Mouse (Mus musculus): ENCODE measurements at regions not wholly inside any gene's neighbourhood (a gene's known extent, or its start where the extent isn't known, plus 50 kb on each side); places are given as distances from the start of the nearest gene placed in this dataset.

GRCm38 (mm10) chr5:118948119-118948786 lies 387.8 kb downstream of the Med13l start:
- no peaks in the 10 kb centered on the region for H3K4me1 ChIP-seq
- no peak overlapping the region for H3K9ac ChIP-seq
- no peak overlapping the region for H3K4me2 ChIP-seq
- WGBS, result 84% methylated on average over 6 of the region's 6 CpGs
- no peak for ATAC-seq (ENCODE audit: insufficient read depth, low FRiP score, low read depth)
- no peaks in the 10 kb centered on the region for H3K27me3 ChIP-seq (replicated peaks)
- no peak overlapping the region for H3K27ac ChIP-seq
- H3K9me3 ChIP-seq, result no peaks in the 10 kb centered on the region
- no peak overlapping the region for H3K4me3 ChIP-seq (replicated peaks)
- H3K36me3 ChIP-seq, result no peaks in the 10 kb centered on the region

GRCm38 (mm10) chr5:118951067-118951466 lies 390.6 kb downstream of the Med13l start:
- Histone ChIP-seq H3K4me2 (no peak overlapping the region), H3K4me1 (no peaks in the 10 kb centered on the region), H3K36me3 (no peaks in the 10 kb centered on the region), H3K27me3 (replicated peaks) (no peaks in the 10 kb centered on the region), H3K9me3 (no peaks in the 10 kb centered on the region), H3K9ac (no peak overlapping the region), H3K4me3 (replicated peaks) (no peak overlapping the region), H3K27ac (no peak overlapping the region)
- WGBS, result 71% methylated on average over 7 of the region's 7 CpGs
- no peak for ATAC-seq (ENCODE audit: insufficient read depth, low FRiP score, low read depth)

GRCm38 (mm10) chr5:118960521-118961001 lies 400.1 kb downstream of the Med13l start:
- 45% methylated on average over 21 of the region's 21 CpGs for WGBS
- H3K27ac ChIP-seq, result no peak overlapping the region
- no peak for ATAC-seq (ENCODE audit: insufficient read depth, low FRiP score, low read depth)

GRCm38 (mm10) chr5:118961091-118961490 lies 400.6 kb downstream of the Med13l start:
- Histone ChIP-seq H3K9ac (no peak overlapping the region), H3K4me1 (no peaks in the 10 kb centered on the region), H3K27me3 (replicated peaks) (no peaks in the 10 kb centered on the region), H3K4me2 (no peak overlapping the region), H3K4me3 (replicated peaks) (no peak overlapping the region), H3K9me3 (no peaks in the 10 kb centered on the region), H3K36me3 (no peaks in the 10 kb centered on the region), H3K27ac (no peak overlapping the region)
- no peak for ATAC-seq (ENCODE audit: insufficient read depth, low FRiP score, low read depth)
- WGBS, result 53% methylated on average over 11 of the region's 11 CpGs

More at GRCm38 (mm10) chr5:118960521-118961001, 400.1 kb downstream of the Med13l start:
- no peak overlapping the region for H3K4me3 ChIP-seq (replicated peaks)
- no peaks in the 10 kb centered on the region for H3K27me3 ChIP-seq (replicated peaks)
- H3K4me1 ChIP-seq, result no peaks in the 10 kb centered on the region
- H3K4me2 ChIP-seq, result no peak overlapping the region
- H3K36me3 ChIP-seq, result no peaks in the 10 kb centered on the region
- H3K9me3 ChIP-seq, result no peaks in the 10 kb centered on the region
- no peak overlapping the region for H3K9ac ChIP-seq

- no peaks in the 10 kb centered on the region for H3K9me3 ChIP-seq
- WGBS, result 90% methylated on average over 3 of the region's 3 CpGs
- no peak overlapping the region for H3K4me2 ChIP-seq
- H3K27me3 ChIP-seq (replicated peaks), result no peaks in the 10 kb centered on the region
- no peak for ATAC-seq (ENCODE audit: insufficient read depth, low FRiP score, low read depth)
- H3K9ac ChIP-seq, result no peak overlapping the region
- no peak overlapping the region for H3K27ac ChIP-seq
- H3K4me1 ChIP-seq, result no peaks in the 10 kb centered on the region
- no peak overlapping the region for H3K4me3 ChIP-seq (replicated peaks)
- no peaks in the 10 kb centered on the region for H3K36me3 ChIP-seq
Observed at GRCm38 (mm10) chr5:118962152-118962551, 401.7 kb downstream of the Med13l start.

GRCm38 (mm10) chr5:118963001-118963400 lies 402.5 kb downstream of the Med13l start:
- H3K9me3 ChIP-seq, result no peaks in the 10 kb centered on the region
- 87% methylated on average over 3 of the region's 3 CpGs for WGBS

GRCm38 (mm10) chr5:118966901-118967300 lies 406.4 kb downstream of the Med13l start:
- H3K36me3 ChIP-seq, result no peaks in the 10 kb centered on the region
- 76% methylated on average over 6 of the region's 6 CpGs for WGBS
- no peak for ATAC-seq (ENCODE audit: insufficient read depth, low FRiP score, low read depth)
- H3K4me2 ChIP-seq, result no peak overlapping the region
- no peaks in the 10 kb centered on the region for H3K9me3 ChIP-seq
- H3K4me1 ChIP-seq, result no peaks in the 10 kb centered on the region
- no peak overlapping the region for H3K9ac ChIP-seq
- no peak overlapping the region for H3K4me3 ChIP-seq (replicated peaks)
- H3K27ac ChIP-seq, result no peak overlapping the region
- no peaks in the 10 kb centered on the region for H3K27me3 ChIP-seq (replicated peaks)

More at GRCm38 (mm10) chr5:118963001-118963400, 402.5 kb downstream of the Med13l start:
- H3K4me1 ChIP-seq, result no peaks in the 10 kb centered on the region
- H3K4me2 ChIP-seq, result no peak overlapping the region
- H3K27me3 ChIP-seq (replicated peaks), result no peaks in the 10 kb centered on the region
- no peak overlapping the region for H3K9ac ChIP-seq
- no peaks in the 10 kb centered on the region for H3K36me3 ChIP-seq
- ATAC-seq (ENCODE audit: insufficient read depth, low FRiP score, low read depth), result no peak
- no peak overlapping the region for H3K27ac ChIP-seq
- H3K4me3 ChIP-seq (replicated peaks), result no peak overlapping the region

- peak; percentile 58; the same call in 1 of the 2 replicates for ATAC-seq (ENCODE audit: insufficient read depth, low FRiP score, low read depth)
- Histone ChIP-seq H3K36me3 (no peaks in the 10 kb centered on the region), H3K4me2 (no peak overlapping the region), H3K27me3 (replicated peaks) (no peaks in the 10 kb centered on the region), H3K9ac (no peak overlapping the region), H3K4me3 (replicated peaks) (no peak overlapping the region), H3K27ac (no peak overlapping the region), H3K4me1 (no peaks in the 10 kb centered on the region), H3K9me3 (no peaks in the 10 kb centered on the region)
- 30% methylated on average over 11 of the region's 11 CpGs for whole genome bisulfite sequencing
Observed at GRCm38 (mm10) chr5:118967718-118968117, 407.2 kb downstream of the Med13l start.

- Histone ChIP-seq H3K27ac (no peak overlapping the region), H3K36me3 (no peaks in the 10 kb centered on the region), H3K9ac (no peak overlapping the region), H3K4me2 (no peak overlapping the region), H3K9me3 (no peaks in the 10 kb centered on the region), H3K4me3 (replicated peaks) (no peak overlapping the region), H3K27me3 (replicated peaks) (no peaks in the 10 kb centered on the region), H3K4me1 (no peaks in the 10 kb centered on the region)
- WGBS, result 71% methylated on average over 10 of the region's 10 CpGs
- ATAC-seq (ENCODE audit: insufficient read depth, low FRiP score, low read depth), result no peak
Observed at GRCm38 (mm10) chr5:118975147-118975546, 414.7 kb downstream of the Med13l start.

- 74% methylated on average over 11 of the region's 11 CpGs for WGBS
Observed at GRCm38 (mm10) chr5:118978921-118979630, 418.6 kb downstream of the Med13l start.

GRCm38 (mm10) chr5:118981046-118981445 lies 420.6 kb downstream of the Med13l start:
- H3K27ac ChIP-seq, result no peak overlapping the region
- no peaks in the 10 kb centered on the region for H3K36me3 ChIP-seq
- no peaks in the 10 kb centered on the region for H3K27me3 ChIP-seq (replicated peaks)
- no peaks in the 10 kb centered on the region for H3K4me1 ChIP-seq
- no peaks in the 10 kb centered on the region for H3K9me3 ChIP-seq
- WGBS, result 36% methylated on average over 16 of the region's 16 CpGs
- H3K4me2 ChIP-seq, result no peak overlapping the region
- H3K4me3 ChIP-seq (replicated peaks), result no peak overlapping the region
- H3K9ac ChIP-seq, result no peak overlapping the region
- no peak for ATAC-seq (ENCODE audit: insufficient read depth, low FRiP score, low read depth)

More at GRCm38 (mm10) chr5:118978921-118979630, 418.6 kb downstream of the Med13l start:
- Histone ChIP-seq H3K4me3 (replicated peaks) (no peak overlapping the region), H3K4me1 (no peaks in the 10 kb centered on the region), H3K27me3 (replicated peaks) (no peaks in the 10 kb centered on the region), H3K36me3 (no peaks in the 10 kb centered on the region), H3K9ac (no peak overlapping the region), H3K9me3 (no peaks in the 10 kb centered on the region), H3K4me2 (no peak overlapping the region), H3K27ac (no peak overlapping the region)
- no peak for ATAC-seq (ENCODE audit: insufficient read depth, low FRiP score, low read depth)

- no peak overlapping the region for H3K9ac ChIP-seq
- no peak overlapping the region for H3K4me3 ChIP-seq (replicated peaks)
- H3K27me3 ChIP-seq (replicated peaks), result no peaks in the 10 kb centered on the region
- 82% methylated on average over 3 of the region's 3 CpGs for WGBS
- H3K9me3 ChIP-seq, result no peaks in the 10 kb centered on the region
- no peaks in the 10 kb centered on the region for H3K4me1 ChIP-seq
- no peak overlapping the region for H3K27ac ChIP-seq
- H3K36me3 ChIP-seq, result no peaks in the 10 kb centered on the region
- no peak overlapping the region for H3K4me2 ChIP-seq
- ATAC-seq (ENCODE audit: insufficient read depth, low FRiP score, low read depth), result no peak
Observed at GRCm38 (mm10) chr5:118984251-118984650, 423.8 kb downstream of the Med13l start.
